Mouse (Mus musculus): ENCODE measurements at regions not wholly inside any gene's neighbourhood (a gene's known extent, or its start where the extent isn't known, plus 50 kb on each side); places are given as distances from the start of the nearest gene placed in this dataset.

- Histone ChIP-seq H3K9me3 (no peaks in the 10 kb centered on the region), H3K4me1 (replicated peaks) (peaks cover 6% of the 10 kb centered on the region), H3K4me2 (no peak overlapping the region), H3K27ac (replicated peaks) (no peak overlapping the region), H3K36me3 (no peaks in the 10 kb centered on the region), H3K9ac (no peak overlapping the region), H3K27me3 (no peaks in the 10 kb centered on the region), H3K4me3 (no peak overlapping the region)
- no peak for ATAC-seq (ENCODE audit: low read depth)
- WGBS, result 74% methylated on average over 20 of the region's 20 CpGs
Observed at GRCm38 (mm10) chr8:9152313-9152925, 462.1 kb upstream of the Arglu1 start.

GRCm38 (mm10) chr8:9144362-9144761, 454.0 kb upstream of the Arglu1 start:
- no peak for ATAC-seq (ENCODE audit: low read depth)
- Histone ChIP-seq H3K27me3 (no peaks in the 10 kb centered on the region), H3K4me2 (no peak overlapping the region), H3K36me3 (no peaks in the 10 kb centered on the region), H3K9ac (no peak overlapping the region), H3K9me3 (no peaks in the 10 kb centered on the region), H3K4me3 (no peak overlapping the region), H3K4me1 (replicated peaks) (no peaks in the 10 kb centered on the region), H3K27ac (replicated peaks) (no peak overlapping the region)
- 78% methylated on average over 3 of the region's 3 CpGs for whole genome bisulfite sequencing

GRCm38 (mm10) chr8:9139781-9140180, 449.5 kb upstream of the Arglu1 start:
- no peak overlapping the region for H3K27ac ChIP-seq (replicated peaks)
- H3K27me3 ChIP-seq, result no peaks in the 10 kb centered on the region
- no peak overlapping the region for H3K9ac ChIP-seq
- ATAC-seq (ENCODE audit: low read depth), result no peak
- no peaks in the 10 kb centered on the region for H3K4me1 ChIP-seq (replicated peaks)
- no peak overlapping the region for H3K4me2 ChIP-seq
- WGBS, result 71% methylated on average over 3 of the region's 3 CpGs
- no peaks in the 10 kb centered on the region for H3K9me3 ChIP-seq
- H3K36me3 ChIP-seq, result no peaks in the 10 kb centered on the region
- H3K4me3 ChIP-seq, result no peak overlapping the region

GRCm38 (mm10) chr8:9139059-9139620, 448.8 kb upstream of the Arglu1 start:
- Histone ChIP-seq H3K4me1 (replicated peaks) (no peaks in the 10 kb centered on the region), H3K4me3 (no peak overlapping the region), H3K4me2 (no peak overlapping the region), H3K27ac (replicated peaks) (no peak overlapping the region), H3K9ac (no peak overlapping the region), H3K9me3 (no peaks in the 10 kb centered on the region), H3K36me3 (no peaks in the 10 kb centered on the region), H3K27me3 (no peaks in the 10 kb centered on the region)
- 74% methylated on average over 3 of the region's 3 CpGs for WGBS
- no peak for ATAC-seq (ENCODE audit: low read depth)

GRCm38 (mm10) chr8:9133758-9134157, 443.4 kb upstream of the Arglu1 start:
- Histone ChIP-seq H3K4me1 (replicated peaks) (no peaks in the 10 kb centered on the region), H3K9me3 (no peaks in the 10 kb centered on the region), H3K27ac (replicated peaks) (no peak overlapping the region), H3K36me3 (no peaks in the 10 kb centered on the region), H3K4me3 (no peak overlapping the region), H3K27me3 (no peaks in the 10 kb centered on the region), H3K4me2 (no peak overlapping the region), H3K9ac (no peak overlapping the region)
- ATAC-seq (ENCODE audit: low read depth), result no peak
- 66% methylated on average over 7 of the region's 7 CpGs for WGBS

GRCm38 (mm10) chr8:9132612-9133218, 442.4 kb upstream of the Arglu1 start:
- Histone ChIP-seq H3K36me3 (no peaks in the 10 kb centered on the region), H3K4me1 (replicated peaks) (no peaks in the 10 kb centered on the region), H3K27ac (replicated peaks) (no peak overlapping the region), H3K9me3 (no peaks in the 10 kb centered on the region), H3K4me2 (no peak overlapping the region), H3K4me3 (no peak overlapping the region), H3K27me3 (no peaks in the 10 kb centered on the region), H3K9ac (no peak overlapping the region)
- 80% methylated on average over 5 of the region's 5 CpGs for WGBS
- ATAC-seq (ENCODE audit: low read depth), result no peak

GRCm38 (mm10) chr8:9131249-9131648, 440.9 kb upstream of the Arglu1 start:
- Histone ChIP-seq H3K4me3 (no peak overlapping the region), H3K4me1 (replicated peaks) (no peaks in the 10 kb centered on the region), H3K36me3 (no peaks in the 10 kb centered on the region), H3K4me2 (no peak overlapping the region), H3K27me3 (no peaks in the 10 kb centered on the region), H3K9me3 (no peaks in the 10 kb centered on the region), H3K27ac (replicated peaks) (no peak overlapping the region), H3K9ac (no peak overlapping the region)
- ATAC-seq (ENCODE audit: low read depth), result no peak
- WGBS, result 81% methylated on average over 4 of the region's 4 CpGs

GRCm38 (mm10) chr8:9124503-9124902, 434.2 kb upstream of the Arglu1 start:
- Histone ChIP-seq H3K4me3 (no peak overlapping the region), H3K4me2 (no peak overlapping the region), H3K27ac (replicated peaks) (no peak overlapping the region), H3K9me3 (peaks cover 3% of the 10 kb centered on the region; the same call in 1 of the 2 replicates), H3K9ac (no peak overlapping the region), H3K27me3 (no peaks in the 10 kb centered on the region), H3K4me1 (replicated peaks) (no peaks in the 10 kb centered on the region), H3K36me3 (no peaks in the 10 kb centered on the region)
- no peak for ATAC-seq (ENCODE audit: low read depth)
- WGBS, result 89% methylated on average over 4 of the region's 4 CpGs

GRCm38 (mm10) chr8:9117809-9118737, 427.8 kb upstream of the Arglu1 start:
- Histone ChIP-seq H3K4me1 (replicated peaks) (peaks cover 6% of the 10 kb centered on the region; the same call in 1 of the 2 replicates), H3K36me3 (no peaks in the 10 kb centered on the region), H3K27ac (replicated peaks) (peak overlapping the region; percentile 56), H3K4me3 (no peak overlapping the region), H3K27me3 (no peaks in the 10 kb centered on the region), H3K9me3 (peaks cover 3% of the 10 kb centered on the region; the same call in 1 of the 2 replicates), H3K9ac (no peak overlapping the region), H3K4me2 (peak overlapping the region; percentile 27; the same call in 1 of the 2 replicates)
- peak; percentile 73 for ATAC-seq (ENCODE audit: low read depth)
- 58% methylated on average over 27 of the region's 27 CpGs for WGBS

GRCm38 (mm10) chr8:9095980-9096379, 405.7 kb upstream of the Arglu1 start:
- no peak overlapping the region for H3K27ac ChIP-seq (replicated peaks)
- no peak overlapping the region for H3K4me3 ChIP-seq
- H3K9ac ChIP-seq, result no peak overlapping the region
- ATAC-seq (ENCODE audit: low read depth), result no peak
- no peaks in the 10 kb centered on the region for H3K27me3 ChIP-seq
- H3K4me1 ChIP-seq (replicated peaks), result no peaks in the 10 kb centered on the region
- H3K36me3 ChIP-seq, result no peaks in the 10 kb centered on the region
- WGBS, result 74% methylated on average over 5 of the region's 5 CpGs
- no peaks in the 10 kb centered on the region for H3K9me3 ChIP-seq
- H3K4me2 ChIP-seq, result no peak overlapping the region

- Histone ChIP-seq H3K9me3 (no peaks in the 10 kb centered on the region), H3K4me3 (no peak overlapping the region), H3K4me1 (replicated peaks) (no peaks in the 10 kb centered on the region), H3K4me2 (no peak overlapping the region), H3K27me3 (no peaks in the 10 kb centered on the region), H3K27ac (replicated peaks) (no peak overlapping the region), H3K9ac (no peak overlapping the region), H3K36me3 (no peaks in the 10 kb centered on the region)
- ATAC-seq (ENCODE audit: low read depth), result no peak
- 79% methylated on average over 9 of the region's 9 CpGs for WGBS
Observed at GRCm38 (mm10) chr8:9094002-9094401, 403.7 kb upstream of the Arglu1 start.

- 84% methylated on average over 4 of the region's 4 CpGs for WGBS
- Histone ChIP-seq H3K27me3 (no peaks in the 10 kb centered on the region), H3K9ac (no peak overlapping the region), H3K9me3 (no peaks in the 10 kb centered on the region), H3K4me2 (no peak overlapping the region), H3K36me3 (no peaks in the 10 kb centered on the region), H3K4me3 (no peak overlapping the region), H3K27ac (replicated peaks) (no peak overlapping the region), H3K4me1 (replicated peaks) (no peaks in the 10 kb centered on the region)
- ATAC-seq (ENCODE audit: low read depth), result no peak
Observed at GRCm38 (mm10) chr8:9093356-9093755, 403.0 kb upstream of the Arglu1 start.
